Mouse (Mus musculus) forebrain, embryonic 11.5 days (tissue): ENCODE measurements around the gene Csrnp3. TPM values are rescaled to one million over a fixed set of nuclear protein-coding genes. Genes with fewer than 3 reads are reported as not detected.

Experiments used
- ATAC-seq: fragments of 200-750 bp; cut with Nextera tagmentation; replicated peaks from 2 replicates; pipeline ENCODE4 v1.8.0; 2017; ENCODE audit warnings: moderate TSS enrichment; ENCODE audit not compliant: low FRiP score
- DNase-seq: peaks from one replicate; pipeline ENCODE4 v3.0.0-alpha.2; 2017; ENCODE audit warnings: low spot score
- H3K27ac ChIP-seq: fragments of 300-500 bp; sonication (generic); 2 replicates; pipeline ENCODE4 v1.5.1; 2014; ENCODE audit warnings: low read depth, low read length
- H3K27me3 ChIP-seq: fragments of 300-500 bp; sonication (generic); 2 replicates; pipeline ENCODE4 v1.6.1; 2014; ENCODE audit warnings: mild to moderate bottlenecking, low read length, mixed read lengths; ENCODE audit not compliant: control insufficient read depth, insufficient read depth
- H3K36me3 ChIP-seq: fragments of 300-500 bp; sonication (generic); 2 replicates; pipeline ENCODE4 v1.6.1; 2014; ENCODE audit warnings: mild to moderate bottlenecking, low read length, moderate library complexity, mixed read lengths; ENCODE audit not compliant: control insufficient read depth, insufficient read depth
- H3K4me1 ChIP-seq: fragments of 300-500 bp; sonication (generic); replicated peaks from 2 replicates; pipeline ENCODE4 v1.6.1; 2014; ENCODE audit warnings: low read length, mixed read lengths; ENCODE audit not compliant: control insufficient read depth, insufficient read depth
- H3K4me2 ChIP-seq: fragments of 300-500 bp; sonication (generic); 2 replicates; pipeline ENCODE4 v1.6.1; 2014; ENCODE audit warnings: low read depth, mild to moderate bottlenecking, low read length, moderate library complexity, mixed read lengths; ENCODE audit not compliant: severe bottlenecking
- H3K4me3 ChIP-seq: fragments of 300-500 bp; sonication (generic); 2 replicates; pipeline ENCODE4 v1.5.1; 2014; ENCODE audit warnings: low read depth, low read length
- H3K9ac ChIP-seq: fragments of 300-500 bp; sonication (generic); 2 replicates; pipeline ENCODE4 v1.6.1; 2014; ENCODE audit warnings: low read length
- H3K9me3 ChIP-seq: fragments of 300-500 bp; sonication (generic); 2 replicates; pipeline ENCODE4 v1.6.1; 2016; ENCODE audit warnings: low read length, mixed read lengths; ENCODE audit not compliant: control insufficient read depth
- WGBS: fragments of 180-500 bp; shearing (Covaris S2); extraction: QIAGEN DNeasy Blood & Tissue Kit; methylation state at CpG from one replicate; pipeline ENCODE4 v1.1.7; 2014; 5-methylcytosine and 5-hydroxymethylcytosine counted together
- polyA plus RNA-seq: library from polyadenylated mRNA; unstranded; fragments of >200 nt; fragmentation: Nextera tagmentation; extraction: Ambion mirVana; gene quantifications from 2 replicates; pipeline ENCODE4 v1.2.1, GENCODE M21; 2014

The Csrnp3 gene
- polyA plus RNA-seq, 1 experiment from 2014 or later, result 13.4 TPM

- ATAC-seq (no peak), DNase-seq (no peak)
- H3K27ac ChIP-seq, result peak overlapping the region; percentile 37
- WGBS, result 66% methylated on average over 14 of the region's 14 CpGs
- no peak overlapping the region for H3K4me2 ChIP-seq
- H3K9ac ChIP-seq, result no peak overlapping the region
- no peaks in the 10 kb centered on the region for H3K27me3 ChIP-seq
- H3K9me3 ChIP-seq, result no peaks in the 10 kb centered on the region
- H3K4me1 ChIP-seq, result peaks cover 3% of the 10 kb centered on the region; the same call in 1 of the 2 replicates
- no peaks in the 10 kb centered on the region for H3K36me3 ChIP-seq
- H3K4me3 ChIP-seq, result no peak overlapping the region
Observed at GRCm38 (mm10) chr2:65993371-65993770, 147.8 kb downstream of the Csrnp3 start.

GRCm38 (mm10) chr2:65994886-65995468 lies 149.4 kb downstream of the Csrnp3 start:
- H3K27ac ChIP-seq, result peak overlapping the region; percentile 54
- H3K4me2 ChIP-seq, result no peak overlapping the region
- H3K9ac ChIP-seq, result no peak overlapping the region
- H3K4me3 ChIP-seq, result no peak overlapping the region
- H3K9me3 ChIP-seq, result no peaks in the 10 kb centered on the region
- DNase-seq, result peak; percentile 54
- peak; percentile 92 for ATAC-seq
- H3K36me3 ChIP-seq, result no peaks in the 10 kb centered on the region
- H3K27me3 ChIP-seq, result no peaks in the 10 kb centered on the region
- 39% methylated on average over 13 of the region's 13 CpGs for WGBS
- H3K4me1 ChIP-seq, result peaks cover 3% of the 10 kb centered on the region; the same call in 1 of the 2 replicates

- Histone ChIP-seq H3K27ac (no peak overlapping the region), H3K27me3 (no peaks in the 10 kb centered on the region), H3K9me3 (no peaks in the 10 kb centered on the region), H3K9ac (no peak overlapping the region), H3K4me3 (no peak overlapping the region), H3K36me3 (no peaks in the 10 kb centered on the region), H3K4me1 (peaks cover 3% of the 10 kb centered on the region; the same call in 1 of the 2 replicates), H3K4me2 (no peak overlapping the region)
- WGBS, result 89% methylated on average over 2 of the region's 2 CpGs
- ATAC-seq (no peak), DNase-seq (no peak)
Observed at GRCm38 (mm10) chr2:65998747-65999146, 153.2 kb downstream of the Csrnp3 start.

GRCm38 (mm10) chr2:66008995-66009654 lies 163.6 kb downstream of the Csrnp3 start:
- DNase-seq (no peak), ATAC-seq (no peak)
- Histone ChIP-seq H3K4me3 (no peak overlapping the region), H3K27me3 (no peaks in the 10 kb centered on the region), H3K36me3 (no peaks in the 10 kb centered on the region), H3K27ac (no peak overlapping the region), H3K9ac (no peak overlapping the region), H3K4me2 (no peak overlapping the region), H3K9me3 (no peaks in the 10 kb centered on the region), H3K4me1 (no peaks in the 10 kb centered on the region)
- 74% methylated on average over 19 of the region's 19 CpGs for WGBS

DNA sequence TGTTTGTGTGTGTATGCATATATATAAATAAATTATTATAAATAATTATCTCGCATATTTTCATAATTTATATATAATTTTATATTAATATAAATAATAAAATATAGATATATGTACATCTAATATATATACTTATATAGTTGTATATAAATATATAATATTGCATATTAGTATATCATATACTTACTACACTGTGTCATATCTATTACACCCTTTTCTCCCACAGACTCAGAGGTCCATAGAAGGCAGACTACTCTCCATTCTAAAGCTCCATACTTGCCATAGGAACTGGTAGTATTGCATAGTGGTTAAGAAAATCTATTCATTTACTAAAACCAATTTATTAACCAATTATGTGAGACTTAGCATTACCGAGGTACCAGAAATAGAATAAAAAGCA lies 164.1 kb downstream of the Csrnp3 start:
- Histone ChIP-seq H3K4me1 (no peaks in the 10 kb centered on the region), H3K36me3 (no peaks in the 10 kb centered on the region)

DNA sequence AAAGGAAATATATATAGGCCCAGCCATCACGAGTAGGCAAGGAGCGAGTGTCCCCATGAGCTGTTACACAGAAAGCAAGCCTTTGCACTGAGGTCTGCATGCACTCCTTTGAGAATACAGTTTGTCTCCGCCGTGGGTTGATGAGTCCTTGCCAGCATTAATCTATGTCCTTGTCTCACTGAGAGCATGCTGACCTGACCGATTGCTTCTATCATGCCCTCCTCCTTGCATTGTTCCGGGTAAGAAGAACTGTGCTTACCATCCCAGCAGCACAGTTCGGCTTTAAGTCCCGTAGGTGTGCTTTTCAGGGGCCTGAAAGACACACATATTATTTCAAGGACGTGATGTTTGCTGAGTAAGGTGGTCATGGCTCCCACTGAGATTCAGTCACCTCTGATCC lies 173.1 kb downstream of the Csrnp3 start:
- DNase-seq (no peak), ATAC-seq (no peak)
- H3K36me3 ChIP-seq, result no peaks in the 10 kb centered on the region
- H3K9ac ChIP-seq, result no peak overlapping the region
- H3K4me2 ChIP-seq, result no peak overlapping the region
- H3K9me3 ChIP-seq, result no peaks in the 10 kb centered on the region
- no peak overlapping the region for H3K27ac ChIP-seq
- H3K27me3 ChIP-seq, result no peaks in the 10 kb centered on the region
- WGBS, result 90% methylated on average over 9 of the region's 9 CpGs
- no peaks in the 10 kb centered on the region for H3K4me1 ChIP-seq
- no peak overlapping the region for H3K4me3 ChIP-seq

More for the DNA sequence above, 164.1 kb downstream of the Csrnp3 start:
- Histone ChIP-seq H3K4me3 (no peak overlapping the region), H3K27me3 (no peaks in the 10 kb centered on the region), H3K4me2 (no peak overlapping the region), H3K27ac (no peak overlapping the region), H3K9ac (no peak overlapping the region), H3K9me3 (no peaks in the 10 kb centered on the region)
- DNase-seq, result no peak
- no peak for ATAC-seq
- 82% methylated on average over 2 of the region's 2 CpGs for WGBS

DNA sequence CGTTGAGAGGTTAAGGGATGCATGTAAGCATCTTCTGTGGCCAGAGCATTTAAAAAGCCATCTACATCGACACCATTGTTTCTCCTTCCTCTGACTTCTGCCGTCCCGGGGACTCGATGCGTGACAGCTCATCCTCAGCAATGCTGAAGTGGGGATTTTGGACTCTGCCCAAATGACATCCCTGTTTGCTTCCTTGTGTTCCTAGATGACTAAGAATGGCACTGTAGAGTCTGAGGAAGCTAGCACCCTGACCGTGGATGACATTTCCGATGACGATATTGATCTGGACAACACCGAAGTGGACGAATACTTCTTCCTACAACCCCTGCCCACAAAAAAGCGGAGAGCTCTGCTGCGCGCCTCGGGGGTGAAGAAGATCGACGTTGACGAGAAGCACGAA lies 173.7 kb downstream of the Csrnp3 start:
- H3K9me3 ChIP-seq, result no peaks in the 10 kb centered on the region
- H3K4me3 ChIP-seq, result no peak overlapping the region
- H3K4me1 ChIP-seq, result no peaks in the 10 kb centered on the region
- no peaks in the 10 kb centered on the region for H3K27me3 ChIP-seq
- DNase-seq (no peak), ATAC-seq (no peak)
- H3K4me2 ChIP-seq, result no peak overlapping the region
- 94% methylated on average over 19 of the region's 19 CpGs for WGBS
- no peak overlapping the region for H3K9ac ChIP-seq
- H3K36me3 ChIP-seq, result no peaks in the 10 kb centered on the region
- no peak overlapping the region for H3K27ac ChIP-seq

- Histone ChIP-seq H3K4me1 (no peaks in the 10 kb centered on the region; the same call in 1 of the 2 replicates), H3K27ac (no peak overlapping the region), H3K4me3 (no peak overlapping the region), H3K27me3 (no peaks in the 10 kb centered on the region), H3K9me3 (no peaks in the 10 kb centered on the region), H3K9ac (no peak overlapping the region), H3K36me3 (no peaks in the 10 kb centered on the region), H3K4me2 (no peak overlapping the region)
- DNase-seq (no peak), ATAC-seq (no peak)
- WGBS, result 92% methylated on average over 9 of the region's 9 CpGs
Observed at GRCm38 (mm10) chr2:66023419-66023818, 177.9 kb downstream of the Csrnp3 start.

DNA sequence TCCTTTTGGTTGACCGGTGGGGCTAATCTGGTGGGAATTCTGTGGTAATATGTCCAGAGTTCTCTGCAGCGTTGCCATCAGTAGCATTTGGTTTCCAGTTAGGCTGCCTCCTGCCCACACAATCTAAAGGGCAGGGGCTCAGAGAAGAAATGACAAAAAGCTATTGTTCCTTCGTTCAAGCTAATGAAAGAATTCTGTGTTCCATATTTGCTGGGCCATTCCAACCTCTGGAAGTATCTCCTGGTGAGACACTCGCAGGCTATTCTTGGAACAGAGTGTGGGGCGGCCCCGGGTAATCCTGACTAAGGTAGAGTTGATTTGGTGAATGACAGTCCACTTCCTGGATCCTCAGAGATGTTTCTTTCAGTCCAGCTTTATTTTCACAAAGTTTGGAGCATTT lies 179.3 kb downstream of the Csrnp3 start:
- Histone ChIP-seq H3K9me3 (no peaks in the 10 kb centered on the region), H3K4me1 (no peaks in the 10 kb centered on the region; the same call in 1 of the 2 replicates), H3K27me3 (no peaks in the 10 kb centered on the region), H3K27ac (no peak overlapping the region), H3K4me3 (no peak overlapping the region), H3K4me2 (no peak overlapping the region), H3K36me3 (no peaks in the 10 kb centered on the region), H3K9ac (no peak overlapping the region)
- WGBS, result 72% methylated on average over 6 of the region's 6 CpGs
- no peak for ATAC-seq
- no peak for DNase-seq
